In genomic region chr2:32289578-32289977, GRCm38 (mm10) we compare ENCODE assay signal across 8 mouse cellular contexts. TPM values are rescaled to one million over a fixed set of nuclear protein-coding genes. Genes with fewer than 3 reads are reported as not detected.
DNase-seq lines count a peak whose midpoint lies in the region; ATAC-seq lines count a peak whose summit lies in the region.

No protein-coding gene starts in this region.

- H3K9me3 ChIP-seq in midbrain, embryonic 15.5 days: no peaks in the 10 kb centered on the region

- peak overlapping the region; percentile 80; the same call in 1 of the 2 replicates for H3K4me3 ChIP-seq in midbrain, embryonic 15.5 days

- H3K9ac ChIP-seq in midbrain, embryonic 15.5 days: no peak overlapping the region

- H3K4me2 ChIP-seq in midbrain, embryonic 15.5 days: peak overlapping the region; percentile 86; the same call in 1 of the 2 replicates

- no peak for ATAC-seq in midbrain, embryonic 15.5 days (replicated peaks)

- H3K4me1 ChIP-seq in midbrain, embryonic 15.5 days: peaks cover 26% of the 10 kb centered on the region

- peaks cover 6% of the 10 kb centered on the region; the same call in 1 of the 2 replicates for H3K36me3 ChIP-seq in midbrain, embryonic 15.5 days (replicated peaks)

- no peaks in the 10 kb centered on the region for H3K27me3 ChIP-seq in midbrain, embryonic 15.5 days (replicated peaks)

- no peak overlapping the region for H3K27ac ChIP-seq in midbrain, embryonic 15.5 days

- peak; percentile 17 to 46 for DNase-seq in cerebellum, postnatal 14 days
- no peak for DNase-seq in cerebellum, adult 18-20 months
- DNase-seq in B cell, adult 2 months: peak; percentile 37 to 44
- DNase-seq in embryo, embryonic 10.5 days (ENCODE audit: low spot score): peak; percentile 72
- DNase-seq in induced T-regulatory cell, adult 2 months (ENCODE audit: low read depth): peak; percentile 89
- no peak for DNase-seq in gastrocnemius, postnatal 4 days (ENCODE audit: low spot score in 2 of 2)
- no peak for DNase-seq in urinary bladder, postnatal 4 days (ENCODE audit: low spot score in 2 of 2)

RNA-seq across cellular contexts. Expression of gene Swi5, which starts 1.7 kb away (rescaled TPM):
- polyA plus RNA-seq in midbrain, embryonic 15.5 days (2015; fragmentation: Nextera tagmentation; extraction: Ambion mirVana): 404 TPM in 2 replicates
- total RNA-seq in gastrocnemius, postnatal 4 days (2021): 100 to 1,000 TPM; 160 to 162 TPM

RNA-seq across cellular contexts. Expression of gene Golga2, which starts 2.4 kb away (rescaled TPM):
- polyA plus RNA-seq in midbrain, embryonic 15.5 days (2015; fragmentation: Nextera tagmentation; extraction: Ambion mirVana): 34.1 and 35.6 TPM in 2 replicates
- 10 to 100 TPM; 91.5 to 93.0 TPM for total RNA-seq in gastrocnemius, postnatal 4 days (2021)

RNA-seq across cellular contexts. Expression of gene Uck1, which starts 29.6 kb away (rescaled TPM):
- polyA plus RNA-seq in midbrain, embryonic 15.5 days (2015; fragmentation: Nextera tagmentation; extraction: Ambion mirVana): 112 and 117 TPM in 2 replicates
- 10 to 100 TPM; 24.5 to 27.2 TPM for total RNA-seq in gastrocnemius, postnatal 4 days (2021)

RNA-seq across cellular contexts. Expression of gene Pomt1, which starts 53.2 kb away (rescaled TPM):
- 32.8 and 37.7 TPM in 2 replicates for polyA plus RNA-seq in midbrain, embryonic 15.5 days (2015; fragmentation: Nextera tagmentation; extraction: Ambion mirVana)
- 10 to 100 TPM; 15.8 to 17.5 TPM for total RNA-seq in gastrocnemius, postnatal 4 days (2021)

Comparison
In these comparisons a context has a peak if more than half of its experiments do, and no peak if none do; other contexts are left out.
1. DNase-seq: peak in cerebellum, postnatal 14 days (2 of 2), B cell, adult 2 months (2 of 2), embryo, embryonic 10.5 days (single experiment) and induced T-regulatory cell, adult 2 months (single experiment); none in cerebellum, adult 18-20 months (0 of 2), gastrocnemius, postnatal 4 days (0 of 2) and urinary bladder, postnatal 4 days (0 of 2).